ENCODE assay signal across 12 mouse cellular contexts in the genomic region with DNA sequence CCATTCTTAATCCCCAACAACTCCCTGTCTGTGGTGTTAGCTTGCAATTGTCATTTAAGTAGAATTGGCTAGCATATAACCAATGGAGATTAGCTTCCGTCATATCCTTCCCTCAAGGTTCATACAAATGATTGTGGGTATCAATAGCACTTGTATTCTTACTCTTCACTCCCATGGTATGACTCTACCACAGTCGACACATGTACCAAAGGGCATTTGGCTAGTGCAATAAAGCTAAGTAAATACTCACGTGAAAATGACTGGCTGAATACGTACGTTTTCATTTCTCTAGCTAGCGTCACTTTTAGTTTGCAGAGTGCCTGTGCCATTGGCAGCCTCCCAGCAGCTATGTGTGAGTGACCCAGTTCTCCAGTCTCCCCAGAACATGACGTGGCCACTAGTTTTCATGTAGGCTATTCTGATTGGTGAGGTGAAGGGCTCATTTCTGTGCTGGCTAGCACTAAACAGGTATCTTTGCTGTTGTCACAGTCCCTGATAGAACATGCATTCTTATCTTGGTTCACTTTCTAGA.
DNase-seq lines count a peak whose midpoint lies in the region; ATAC-seq and TF ChIP-seq lines count a peak whose summit lies in the region.
"Had no signal": no experiment of that assay in that cellular context is flagged by ENCODE, and none has a peak within 500 bp of the region (broad histone marks: within the 10 kb centered on the region; RNA-seq: fewer than 3 reads in every experiment).

No protein-coding gene starts in this region.

- ATAC-seq in liver, postnatal 0 days = peak; percentile 99
- peak; percentile 90 for ATAC-seq in intestine, embryonic 15.5 days
- no peak for ATAC-seq in hindbrain, embryonic 14.5 days (ENCODE audit: low FRiP score)

- 65% methylated on average over 7 of the region's 7 CpGs for WGBS in liver, postnatal 0 days (ENCODE audit: insufficient replicate concordance)
- 58% methylated on average over 7 of the region's 7 CpGs for WGBS in intestine, embryonic 15.5 days
- 89% methylated on average over 7 of the region's 7 CpGs for WGBS in hindbrain, embryonic 14.5 days

- H3K27me3 ChIP-seq in liver, postnatal 0 days (ENCODE audit: insufficient read depth, low read length) = no peaks in the 10 kb centered on the region
- H3K27me3 ChIP-seq in intestine, embryonic 15.5 days (replicated peaks) = no peaks in the 10 kb centered on the region
- no peaks in the 10 kb centered on the region for H3K27me3 ChIP-seq in hindbrain, embryonic 14.5 days (ENCODE audit: control insufficient read depth, insufficient read depth, low read length)
- H3K27me3 ChIP-seq: heart, embryonic 13.5 days; hindbrain, embryonic 15.5 days; limb, embryonic 13.5 days had no signal

- no peak overlapping the region for H3K4me3 ChIP-seq in liver, postnatal 0 days (ENCODE audit: low read depth, low read length)
- H3K4me3 ChIP-seq in intestine, embryonic 15.5 days (replicated peaks) = no peak overlapping the region
- H3K4me3 ChIP-seq in hindbrain, embryonic 14.5 days (replicated peaks; ENCODE audit: low read length) = no peak overlapping the region
- H3K4me3 ChIP-seq: gastrocnemius, adult 2 months; heart, embryonic 13.5 days; hindbrain, embryonic 15.5 days; limb, embryonic 13.5 days had no signal

- no peak overlapping the region for H3K9ac ChIP-seq in liver, postnatal 0 days (replicated peaks)
- H3K9ac ChIP-seq in intestine, embryonic 15.5 days = no peak overlapping the region
- H3K9ac ChIP-seq in hindbrain, embryonic 14.5 days = no peak overlapping the region
- H3K9ac ChIP-seq: heart, embryonic 13.5 days; hindbrain, embryonic 15.5 days; limb, embryonic 13.5 days had no signal

- no peaks in the 10 kb centered on the region for H3K36me3 ChIP-seq in liver, postnatal 0 days (replicated peaks; ENCODE audit: insufficient read depth, low read length)
- H3K36me3 ChIP-seq in intestine, embryonic 15.5 days = no peaks in the 10 kb centered on the region
- H3K36me3 ChIP-seq in hindbrain, embryonic 14.5 days (replicated peaks; ENCODE audit: control insufficient read depth, insufficient read depth) = no peaks in the 10 kb centered on the region
- H3K36me3 ChIP-seq: heart, embryonic 13.5 days; hindbrain, embryonic 15.5 days; limb, embryonic 13.5 days had no signal

- peak overlapping the region; percentile 39; the same call in 1 of the 2 replicates for H3K27ac ChIP-seq in liver, postnatal 0 days (ENCODE audit: low read depth)
- no peak overlapping the region for H3K27ac ChIP-seq in intestine, embryonic 15.5 days
- H3K27ac ChIP-seq in hindbrain, embryonic 14.5 days = no peak overlapping the region
- H3K27ac ChIP-seq: gastrocnemius, adult 2 months; heart, embryonic 13.5 days; hindbrain, embryonic 15.5 days; limb, embryonic 13.5 days had no signal

- no peak for TF ChIP-seq CTCF in liver, postnatal 0 days (IDR thresholded peaks at IDR 0.05; ENCODE audit: low read depth)

- peak; percentile 18 to 26 for DNase-seq in cerebellum, adult 18-20 months
- DNase-seq in cerebellum, adult 11 months = no peak
- peak; percentile 76 for DNase-seq in liver, postnatal 0 days
- DNase-seq in liver (no peak), adipocyte (ENCODE audit: low spot score) (no peak)
- peak; percentile 49 for DNase-seq in right cerebral cortex, postnatal 14 days
- DNase-seq in hindbrain, embryonic 14.5 days (ENCODE audit: low spot score) = no peak
- DNase-seq: gastrocnemius, adult 2 months had no signal

- H3K9me3 ChIP-seq in liver, postnatal 0 days (ENCODE audit: low read length) = no peaks in the 10 kb centered on the region
- H3K9me3 ChIP-seq in intestine, embryonic 15.5 days = no peaks in the 10 kb centered on the region
- H3K9me3 ChIP-seq in hindbrain, embryonic 14.5 days (ENCODE audit: control insufficient read depth, low read length) = no peaks in the 10 kb centered on the region
- H3K9me3 ChIP-seq: heart, embryonic 13.5 days; hindbrain, embryonic 15.5 days; limb, embryonic 13.5 days had no signal

- peaks cover 4% of the 10 kb centered on the region for H3K4me1 ChIP-seq in liver, postnatal 0 days (ENCODE audit: insufficient read depth)
- H3K4me1 ChIP-seq in intestine, embryonic 15.5 days (replicated peaks) = no peaks in the 10 kb centered on the region
- H3K4me1 ChIP-seq in hindbrain, embryonic 14.5 days (replicated peaks; ENCODE audit: control insufficient read depth, insufficient read depth, low read length) = no peaks in the 10 kb centered on the region
- H3K4me1 ChIP-seq: heart, embryonic 13.5 days; hindbrain, embryonic 15.5 days had no signal

- no peak for TF ChIP-seq EP300 in liver, postnatal 0 days (IDR thresholded peaks at IDR 0.05; ENCODE audit: low read depth)

- H3K4me2 ChIP-seq in liver, postnatal 0 days (ENCODE audit: low read depth, low read length) = no peak overlapping the region
- H3K4me2 ChIP-seq in intestine, embryonic 15.5 days (replicated peaks) = no peak overlapping the region
- H3K4me2 ChIP-seq in hindbrain, embryonic 14.5 days (replicated peaks) = no peak overlapping the region
- H3K4me2 ChIP-seq: heart, embryonic 13.5 days; hindbrain, embryonic 15.5 days; limb, embryonic 13.5 days had no signal

Comparison
In these comparisons a context has a peak if more than half of its experiments do, and no peak if none do; other contexts are left out.
1. DNase-seq: peak in cerebellum, adult 18-20 months (2 of 2), liver, postnatal 0 days (single experiment) and right cerebral cortex, postnatal 14 days (single experiment); none in cerebellum, adult 11 months (single experiment), liver (single experiment), adipocyte (single experiment) and hindbrain, embryonic 14.5 days (single experiment).